Mouse (Mus musculus): ENCODE results near the gene Gm20388. TPM values are rescaled to one million over a fixed set of nuclear protein-coding genes. Genes with fewer than 3 reads are reported as not detected.

Gene Gm20388
- polyA plus RNA-seq, 1 experiment from 2014 or later = 7.4 TPM

GRCm38 (mm10) chr8:120594571-120594970 lies 683.9 kb downstream of the Gm20388 start:
- ATAC-seq (replicated peaks; ENCODE audit: low FRiP score) = no peak
- WGBS = 94% methylated on average over 5 of the region's 5 CpGs

GRCm38 (mm10) chr8:120595963-120596362 lies 685.3 kb downstream of the Gm20388 start:
- WGBS = 10% methylated on average over 5 of the region's 5 CpGs
- Histone ChIP-seq H3K4me3 (replicated peaks) (no peak overlapping the region), H3K4me2 (no peak overlapping the region), H3K9me3 (replicated peaks) (no peaks in the 10 kb centered on the region), H3K36me3 (no peaks in the 10 kb centered on the region), H3K9ac (no peak overlapping the region), H3K27me3 (no peaks in the 10 kb centered on the region), H3K4me1 (peaks cover 9% of the 10 kb centered on the region), H3K27ac (no peak overlapping the region)
- no peak for ATAC-seq (replicated peaks; ENCODE audit: low FRiP score)

More at GRCm38 (mm10) chr8:120594571-120594970, 683.9 kb downstream of the Gm20388 start:
- no peak overlapping the region for H3K4me3 ChIP-seq (replicated peaks)
- no peak overlapping the region for H3K9ac ChIP-seq
- no peaks in the 10 kb centered on the region for H3K36me3 ChIP-seq
- H3K4me1 ChIP-seq = peaks cover 16% of the 10 kb centered on the region
- H3K4me2 ChIP-seq = no peak overlapping the region
- no peaks in the 10 kb centered on the region for H3K27me3 ChIP-seq
- no peak overlapping the region for H3K27ac ChIP-seq
- no peaks in the 10 kb centered on the region for H3K9me3 ChIP-seq (replicated peaks)

GRCm38 (mm10) chr8:120598579-120598978 lies 687.9 kb downstream of the Gm20388 start:
- Histone ChIP-seq H3K36me3 (no peaks in the 10 kb centered on the region), H3K27ac (no peak overlapping the region), H3K4me1 (peaks cover 20% of the 10 kb centered on the region), H3K9ac (peak overlapping the region; percentile 18; the same call in 1 of the 2 replicates), H3K27me3 (no peaks in the 10 kb centered on the region), H3K4me3 (replicated peaks) (peak overlapping the region; percentile 14), H3K9me3 (replicated peaks) (0 out of 2 replicates have a peak, but pooled peaks cover 3% of the 10 kb centered on the region), H3K4me2 (peak overlapping the region; percentile 49)
- 25% methylated on average over 24 of the region's 24 CpGs for WGBS
- ATAC-seq (replicated peaks; ENCODE audit: low FRiP score) = 0 out of 2 replicates have a peak, but pooled peaks have one; percentile 31

GRCm38 (mm10) chr8:120599504-120599903 lies 688.9 kb downstream of the Gm20388 start:
- Histone ChIP-seq H3K27ac (no peak overlapping the region), H3K9ac (no peak overlapping the region), H3K27me3 (no peaks in the 10 kb centered on the region), H3K4me2 (no peak overlapping the region), H3K4me1 (peaks cover 20% of the 10 kb centered on the region), H3K4me3 (replicated peaks) (no peak overlapping the region), H3K36me3 (no peaks in the 10 kb centered on the region), H3K9me3 (replicated peaks) (0 out of 2 replicates have a peak, but pooled peaks cover 3% of the 10 kb centered on the region)
- no peak for ATAC-seq (replicated peaks; ENCODE audit: low FRiP score)
- WGBS = 61% methylated on average over 7 of the region's 7 CpGs

- peak; percentile 66 for ATAC-seq (replicated peaks; ENCODE audit: low FRiP score)
- peak overlapping the region; percentile 18; the same call in 1 of the 2 replicates for H3K27ac ChIP-seq
- WGBS = 35% methylated on average over 6 of the region's 6 CpGs
Measured at GRCm38 (mm10) chr8:120602672-120603071, 692.0 kb downstream of the Gm20388 start.

GRCm38 (mm10) chr8:120607460-120607859 lies 696.8 kb downstream of the Gm20388 start:
- ATAC-seq (replicated peaks; ENCODE audit: low FRiP score) = peak; percentile 33; the same call in 1 of the 2 replicates
- H3K4me2 ChIP-seq = no peak overlapping the region
- no peak overlapping the region for H3K9ac ChIP-seq
- no peaks in the 10 kb centered on the region for H3K9me3 ChIP-seq (replicated peaks)
- WGBS = 87% methylated on average over 9 of the region's 9 CpGs
- no peaks in the 10 kb centered on the region for H3K27me3 ChIP-seq
- H3K4me1 ChIP-seq = peaks cover 15% of the 10 kb centered on the region
- no peak overlapping the region for H3K4me3 ChIP-seq (replicated peaks)
- H3K36me3 ChIP-seq = no peaks in the 10 kb centered on the region
- H3K27ac ChIP-seq = no peak overlapping the region

More at GRCm38 (mm10) chr8:120602672-120603071, 692.0 kb downstream of the Gm20388 start:
- no peaks in the 10 kb centered on the region for H3K27me3 ChIP-seq
- no peaks in the 10 kb centered on the region for H3K36me3 ChIP-seq
- H3K4me3 ChIP-seq (replicated peaks) = no peak overlapping the region
- H3K4me1 ChIP-seq = peaks cover 27% of the 10 kb centered on the region
- 0 out of 2 replicates have a peak, but pooled peaks cover 3% of the 10 kb centered on the region for H3K9me3 ChIP-seq (replicated peaks)
- H3K9ac ChIP-seq = no peak overlapping the region
- no peak overlapping the region for H3K4me2 ChIP-seq

- Histone ChIP-seq H3K4me3 (replicated peaks) (no peak overlapping the region), H3K27ac (no peak overlapping the region), H3K9ac (no peak overlapping the region), H3K36me3 (no peaks in the 10 kb centered on the region), H3K4me1 (peaks cover 10% of the 10 kb centered on the region), H3K4me2 (no peak overlapping the region), H3K9me3 (replicated peaks) (no peaks in the 10 kb centered on the region), H3K27me3 (no peaks in the 10 kb centered on the region)
- no peak for ATAC-seq (replicated peaks; ENCODE audit: low FRiP score)
- 13% methylated on average over 7 of the region's 7 CpGs for WGBS
Measured at GRCm38 (mm10) chr8:120607885-120608284, 697.2 kb downstream of the Gm20388 start.

- Histone ChIP-seq H3K9me3 (replicated peaks) (no peaks in the 10 kb centered on the region), H3K4me3 (replicated peaks) (no peak overlapping the region), H3K27ac (no peak overlapping the region), H3K27me3 (no peaks in the 10 kb centered on the region), H3K9ac (no peak overlapping the region), H3K36me3 (no peaks in the 10 kb centered on the region), H3K4me2 (no peak overlapping the region), H3K4me1 (0 out of 2 replicates have a peak, but pooled peaks cover 8% of the 10 kb centered on the region)
- no peak for ATAC-seq (replicated peaks; ENCODE audit: low FRiP score)
- WGBS = 84% methylated on average over 6 of the region's 6 CpGs
Measured at GRCm38 (mm10) chr8:120610824-120611223, 700.2 kb downstream of the Gm20388 start.

GRCm38 (mm10) chr8:120614491-120614890 lies 703.9 kb downstream of the Gm20388 start:
- ATAC-seq (replicated peaks; ENCODE audit: low FRiP score) = no peak
- WGBS = 86% methylated on average over 3 of the region's 3 CpGs

GRCm38 (mm10) chr8:120616663-120617626 lies 706.3 kb downstream of the Gm20388 start:
- H3K9ac ChIP-seq = no peak overlapping the region
- WGBS = 53% methylated on average over 7 of the region's 8 CpGs
- no peak overlapping the region for H3K27ac ChIP-seq
- no peak overlapping the region for H3K4me3 ChIP-seq (replicated peaks)
- no peaks in the 10 kb centered on the region for H3K9me3 ChIP-seq (replicated peaks)
- H3K4me2 ChIP-seq = no peak overlapping the region
- no peak for ATAC-seq (replicated peaks; ENCODE audit: low FRiP score)
- H3K27me3 ChIP-seq = no peaks in the 10 kb centered on the region
- H3K36me3 ChIP-seq = no peaks in the 10 kb centered on the region
- peaks cover 19% of the 10 kb centered on the region for H3K4me1 ChIP-seq

More at GRCm38 (mm10) chr8:120614491-120614890, 703.9 kb downstream of the Gm20388 start:
- H3K9me3 ChIP-seq (replicated peaks) = no peaks in the 10 kb centered on the region
- no peak overlapping the region for H3K4me2 ChIP-seq
- H3K4me3 ChIP-seq (replicated peaks) = no peak overlapping the region
- no peak overlapping the region for H3K9ac ChIP-seq
- no peaks in the 10 kb centered on the region for H3K27me3 ChIP-seq
- H3K36me3 ChIP-seq = no peaks in the 10 kb centered on the region
- no peak overlapping the region for H3K27ac ChIP-seq
- peaks cover 15% of the 10 kb centered on the region for H3K4me1 ChIP-seq

GRCm38 (mm10) chr8:120618110-120618509 lies 707.5 kb downstream of the Gm20388 start:
- Histone ChIP-seq H3K27me3 (no peaks in the 10 kb centered on the region), H3K36me3 (no peaks in the 10 kb centered on the region), H3K4me3 (replicated peaks) (no peak overlapping the region), H3K4me2 (no peak overlapping the region), H3K27ac (no peak overlapping the region), H3K4me1 (peaks cover 19% of the 10 kb centered on the region), H3K9ac (no peak overlapping the region), H3K9me3 (replicated peaks) (no peaks in the 10 kb centered on the region)
- ATAC-seq (replicated peaks; ENCODE audit: low FRiP score) = peak; percentile 19; the same call in 1 of the 2 replicates
- 0% methylated on average over 6 of the region's 6 CpGs for WGBS
